Mouse (Mus musculus): ENCODE data around the gene Nck1. TPM values are rescaled to one million over a fixed set of nuclear protein-coding genes. Genes with fewer than 3 reads are reported as not detected.

Gene Nck1
- polyA plus RNA-seq, 1 experiment = not detected

GRCm38 (mm10) chr9:100468151-100468550 is 77.8 kb downstream of the Nck1 start:
- peaks cover 15% of the 10 kb centered on the region for H3K4me1 ChIP-seq (ENCODE audit: control insufficient read depth, insufficient read depth, low read length)
- no peak overlapping the region for H3K27ac ChIP-seq (ENCODE audit: insufficient read depth, low read depth, low read length)
- 92% methylated on average over 8 of the region's 8 CpGs for WGBS
- TF ChIP-seq POLR2A (IDR thresholded peaks at IDR 0.05; ENCODE audit: insufficient read depth, low read depth, low read length) (no peak), CTCF (IDR thresholded peaks at IDR 0.05; ENCODE audit: insufficient read depth, low read depth, low read length) (no peak)
- no peak overlapping the region for H3K4me3 ChIP-seq (ENCODE audit: insufficient read depth, low read depth, low read length)

GRCm38 (mm10) chr9:100467653-100468052 is 78.3 kb downstream of the Nck1 start:
- WGBS = 46% methylated on average over 7 of the region's 7 CpGs
- Histone ChIP-seq H3K4me1 (ENCODE audit: control insufficient read depth, insufficient read depth, low read length) (peaks cover 15% of the 10 kb centered on the region), H3K27ac (ENCODE audit: insufficient read depth, low read depth, low read length) (no peak overlapping the region), H3K4me3 (ENCODE audit: insufficient read depth, low read depth, low read length) (no peak overlapping the region)
- no peak for TF ChIP-seq POLR2A (IDR thresholded peaks at IDR 0.05; ENCODE audit: insufficient read depth, low read depth, low read length)
- no peak for TF ChIP-seq CTCF (IDR thresholded peaks at IDR 0.05; ENCODE audit: insufficient read depth, low read depth, low read length)

- H3K27ac ChIP-seq (ENCODE audit: insufficient read depth, low read depth, low read length) = no peak overlapping the region
- TF ChIP-seq POLR2A (IDR thresholded peaks at IDR 0.05; ENCODE audit: insufficient read depth, low read depth, low read length) (no peak), CTCF (IDR thresholded peaks at IDR 0.05; ENCODE audit: insufficient read depth, low read depth, low read length) (no peak)
- H3K4me3 ChIP-seq (ENCODE audit: insufficient read depth, low read depth, low read length) = no peak overlapping the region
- WGBS = 33% methylated on average over 3 of the region's 3 CpGs
- H3K4me1 ChIP-seq (ENCODE audit: control insufficient read depth, insufficient read depth, low read length) = peaks cover 15% of the 10 kb centered on the region
Measured at GRCm38 (mm10) chr9:100466743-100467142, 79.2 kb downstream of the Nck1 start.

GRCm38 (mm10) chr9:100465988-100466387 is 79.9 kb downstream of the Nck1 start:
- H3K4me3 ChIP-seq (ENCODE audit: insufficient read depth, low read depth, low read length) = no peak overlapping the region
- peaks cover 19% of the 10 kb centered on the region for H3K4me1 ChIP-seq (ENCODE audit: control insufficient read depth, insufficient read depth, low read length)
- WGBS = 98% methylated on average over 9 of the region's 9 CpGs
- no peak overlapping the region for H3K27ac ChIP-seq (ENCODE audit: insufficient read depth, low read depth, low read length)
- TF ChIP-seq POLR2A (IDR thresholded peaks at IDR 0.05; ENCODE audit: insufficient read depth, low read depth, low read length) (no peak), CTCF (IDR thresholded peaks at IDR 0.05; ENCODE audit: insufficient read depth, low read depth, low read length) (no peak)

- WGBS = 98% methylated on average over 5 of the region's 5 CpGs
- Histone ChIP-seq H3K4me3 (ENCODE audit: insufficient read depth, low read depth, low read length) (no peak overlapping the region), H3K4me1 (ENCODE audit: control insufficient read depth, insufficient read depth, low read length) (peaks cover 16% of the 10 kb centered on the region), H3K27ac (ENCODE audit: insufficient read depth, low read depth, low read length) (no peak overlapping the region)
- TF ChIP-seq CTCF (IDR thresholded peaks at IDR 0.05; ENCODE audit: insufficient read depth, low read depth, low read length) = no peak
- no peak for TF ChIP-seq POLR2A (IDR thresholded peaks at IDR 0.05; ENCODE audit: insufficient read depth, low read depth, low read length)
Measured at GRCm38 (mm10) chr9:100465380-100465779, 80.6 kb downstream of the Nck1 start.

GRCm38 (mm10) chr9:100463771-100464170 is 82.2 kb downstream of the Nck1 start:
- 88% methylated on average over 2 of the region's 2 CpGs for WGBS
- TF ChIP-seq CTCF (IDR thresholded peaks at IDR 0.05; ENCODE audit: insufficient read depth, low read depth, low read length) = no peak
- TF ChIP-seq POLR2A (IDR thresholded peaks at IDR 0.05; ENCODE audit: insufficient read depth, low read depth, low read length) = no peak
- Histone ChIP-seq H3K4me3 (ENCODE audit: insufficient read depth, low read depth, low read length) (no peak overlapping the region), H3K27ac (ENCODE audit: insufficient read depth, low read depth, low read length) (no peak overlapping the region), H3K4me1 (ENCODE audit: control insufficient read depth, insufficient read depth, low read length) (peaks cover 16% of the 10 kb centered on the region)

- TF ChIP-seq POLR2A (IDR thresholded peaks at IDR 0.05; ENCODE audit: insufficient read depth, low read depth, low read length) (no peak), CTCF (IDR thresholded peaks at IDR 0.05; ENCODE audit: insufficient read depth, low read depth, low read length) (no peak)
- Histone ChIP-seq H3K27ac (ENCODE audit: insufficient read depth, low read depth, low read length) (no peak overlapping the region), H3K4me1 (ENCODE audit: control insufficient read depth, insufficient read depth, low read length) (peaks cover 10% of the 10 kb centered on the region), H3K4me3 (ENCODE audit: insufficient read depth, low read depth, low read length) (no peak overlapping the region)
- 96% methylated on average over 4 of the region's 4 CpGs for WGBS
Measured at GRCm38 (mm10) chr9:100462098-100462497, 83.8 kb downstream of the Nck1 start.

- H3K27ac ChIP-seq (ENCODE audit: insufficient read depth, low read depth, low read length) = no peak overlapping the region
- H3K4me3 ChIP-seq (ENCODE audit: insufficient read depth, low read depth, low read length) = no peak overlapping the region
- peaks cover 5% of the 10 kb centered on the region; the same call in 1 of the 2 replicates for H3K4me1 ChIP-seq (ENCODE audit: control insufficient read depth, insufficient read depth, low read length)
- 44% methylated on average over 9 of the region's 9 CpGs for WGBS
- TF ChIP-seq CTCF (IDR thresholded peaks at IDR 0.05; ENCODE audit: insufficient read depth, low read depth, low read length) = no peak
- TF ChIP-seq POLR2A (IDR thresholded peaks at IDR 0.05; ENCODE audit: insufficient read depth, low read depth, low read length) = no peak
Measured at GRCm38 (mm10) chr9:100461671-100462070, 84.3 kb downstream of the Nck1 start.

GRCm38 (mm10) chr9:100460203-100460602 is 85.7 kb downstream of the Nck1 start:
- 93% methylated on average over 9 of the region's 9 CpGs for WGBS
- Histone ChIP-seq H3K4me1 (ENCODE audit: control insufficient read depth, insufficient read depth, low read length) (peaks cover 5% of the 10 kb centered on the region; the same call in 1 of the 2 replicates), H3K4me3 (ENCODE audit: insufficient read depth, low read depth, low read length) (no peak overlapping the region), H3K27ac (ENCODE audit: insufficient read depth, low read depth, low read length) (no peak overlapping the region)
- no peak for TF ChIP-seq CTCF (IDR thresholded peaks at IDR 0.05; ENCODE audit: insufficient read depth, low read depth, low read length)
- TF ChIP-seq POLR2A (IDR thresholded peaks at IDR 0.05; ENCODE audit: insufficient read depth, low read depth, low read length) = no peak
